Mouse (Mus musculus): ENCODE results near the gene Rad51b. TPM values are rescaled to one million over a fixed set of nuclear protein-coding genes. Genes with fewer than 3 reads are reported as not detected.

Gene Rad51b
- total RNA-seq, 2 experiments from 2014 or later = 0.63 to 1.7 TPM

GRCm38 (mm10) chr12:79380190-79380589, 83.1 kb downstream of the Rad51b start:
- no peak for DNase-seq

GRCm38 (mm10) chr12:79381489-79381888, 84.4 kb downstream of the Rad51b start:
- DNase-seq = no peak

GRCm38 (mm10) chr12:79382416-79382815, 85.3 kb downstream of the Rad51b start:
- no peak for DNase-seq

- no peak for DNase-seq
Measured at GRCm38 (mm10) chr12:79383583-79383982, 86.5 kb downstream of the Rad51b start.

- DNase-seq = no peak
Measured at GRCm38 (mm10) chr12:79384787-79385186, 87.7 kb downstream of the Rad51b start.

- no peak for DNase-seq
Measured at GRCm38 (mm10) chr12:79385199-79385598, 88.1 kb downstream of the Rad51b start.

- DNase-seq = no peak
Measured at GRCm38 (mm10) chr12:79387886-79388285, 90.8 kb downstream of the Rad51b start.

GRCm38 (mm10) chr12:79389251-79389650, 92.2 kb downstream of the Rad51b start:
- no peak for DNase-seq

- no peak for DNase-seq
Measured at GRCm38 (mm10) chr12:79389971-79390370, 92.9 kb downstream of the Rad51b start.

- no peak for DNase-seq
Measured at GRCm38 (mm10) chr12:79393636-79394035, 96.6 kb downstream of the Rad51b start.

GRCm38 (mm10) chr12:79403992-79404391, 106.9 kb downstream of the Rad51b start:
- no peak for DNase-seq

- DNase-seq = no peak
Measured at GRCm38 (mm10) chr12:79404494-79404893, 107.4 kb downstream of the Rad51b start.

- DNase-seq = no peak
Measured at GRCm38 (mm10) chr12:79408677-79409076, 111.6 kb downstream of the Rad51b start.

GRCm38 (mm10) chr12:79409126-79409860, 112.2 kb downstream of the Rad51b start:
- no peak for DNase-seq

- no peak for DNase-seq
Measured at GRCm38 (mm10) chr12:79412894-79413507, 115.9 kb downstream of the Rad51b start.

GRCm38 (mm10) chr12:79417360-79417759, 120.3 kb downstream of the Rad51b start:
- DNase-seq = no peak

GRCm38 (mm10) chr12:79420605-79421004, 123.5 kb downstream of the Rad51b start:
- no peak for DNase-seq

- DNase-seq = no peak
Measured at GRCm38 (mm10) chr12:79429507-79430291, 132.6 kb downstream of the Rad51b start.

- no peak for DNase-seq
Measured at GRCm38 (mm10) chr12:79431138-79431537, 134.1 kb downstream of the Rad51b start.

- no peak for DNase-seq
Measured at GRCm38 (mm10) chr12:79433724-79434442, 136.8 kb downstream of the Rad51b start.

GRCm38 (mm10) chr12:79435474-79435873, 138.4 kb downstream of the Rad51b start:
- no peak for DNase-seq

- DNase-seq = no peak
Measured at GRCm38 (mm10) chr12:79436035-79436434, 139.0 kb downstream of the Rad51b start.
